Mouse (Mus musculus): ENCODE measurements around the gene Phykpl. TPM values are rescaled to one million over a fixed set of nuclear protein-coding genes. Genes with fewer than 3 reads are reported as not detected.

Phykpl gene
- polyA plus RNA-seq, 1 experiment from 2014 or later = 14.6 TPM

- Histone ChIP-seq H3K4me1 (peaks cover 44% of the 10 kb centered on the region), H3K4me3 (no peak overlapping the region), H3K27ac (replicated peaks) (no peak overlapping the region), H3K9ac (no peak overlapping the region; the same call in 1 of the 2 replicates), H3K9me3 (no peaks in the 10 kb centered on the region), H3K27me3 (replicated peaks) (no peaks in the 10 kb centered on the region), H3K36me3 (peaks cover 63% of the 10 kb centered on the region), H3K4me2 (no peak overlapping the region)
- no peak for ATAC-seq (ENCODE audit: extremely low read depth, insufficient number of reproducible peaks, low FRiP score, low TSS enrichment)
- WGBS = 88% methylated on average over 1 of the region's 1 CpGs
Measured at GRCm38 (mm10) chr11:51587059-51587458, 2.5 kb downstream of the Phykpl start.

GRCm38 (mm10) chr11:51588833-51589232 is 4.3 kb downstream of the Phykpl start:
- Histone ChIP-seq H3K4me3 (no peak overlapping the region), H3K36me3 (peaks cover 81% of the 10 kb centered on the region), H3K4me2 (no peak overlapping the region), H3K4me1 (peaks cover 33% of the 10 kb centered on the region), H3K9me3 (no peaks in the 10 kb centered on the region), H3K27me3 (replicated peaks) (no peaks in the 10 kb centered on the region), H3K9ac (no peak overlapping the region), H3K27ac (replicated peaks) (no peak overlapping the region)
- no peak for ATAC-seq (ENCODE audit: extremely low read depth, insufficient number of reproducible peaks, low FRiP score, low TSS enrichment)
- 95% methylated on average over 3 of the region's 3 CpGs for WGBS

GRCm38 (mm10) chr11:51590002-51590401 is 5.4 kb downstream of the Phykpl start:
- no peaks in the 10 kb centered on the region for H3K27me3 ChIP-seq (replicated peaks)
- H3K36me3 ChIP-seq = peaks cover 92% of the 10 kb centered on the region
- no peak overlapping the region for H3K9ac ChIP-seq
- no peak overlapping the region for H3K4me2 ChIP-seq
- H3K4me1 ChIP-seq = peaks cover 30% of the 10 kb centered on the region
- no peaks in the 10 kb centered on the region for H3K9me3 ChIP-seq
- no peak for ATAC-seq (ENCODE audit: extremely low read depth, insufficient number of reproducible peaks, low FRiP score, low TSS enrichment)
- H3K27ac ChIP-seq (replicated peaks) = no peak overlapping the region
- no peak overlapping the region for H3K4me3 ChIP-seq

GRCm38 (mm10) chr11:51591168-51591567 is 6.6 kb downstream of the Phykpl start:
- 62% methylated on average over 7 of the region's 7 CpGs for WGBS

GRCm38 (mm10) chr11:51591915-51592314 is 7.4 kb downstream of the Phykpl start:
- no peak overlapping the region for H3K4me3 ChIP-seq
- peaks cover 99% of the 10 kb centered on the region for H3K36me3 ChIP-seq
- no peak overlapping the region for H3K9ac ChIP-seq
- H3K4me1 ChIP-seq = peaks cover 13% of the 10 kb centered on the region
- no peak overlapping the region for H3K4me2 ChIP-seq
- no peak for ATAC-seq (ENCODE audit: extremely low read depth, insufficient number of reproducible peaks, low FRiP score, low TSS enrichment)
- 85% methylated on average over 7 of the region's 7 CpGs for WGBS
- no peaks in the 10 kb centered on the region for H3K9me3 ChIP-seq
- H3K27me3 ChIP-seq (replicated peaks) = no peaks in the 10 kb centered on the region
- H3K27ac ChIP-seq (replicated peaks) = no peak overlapping the region

More at GRCm38 (mm10) chr11:51591168-51591567, 6.6 kb downstream of the Phykpl start:
- H3K27ac ChIP-seq (replicated peaks) = 0 out of 2 replicates have a peak overlapping the region, but pooled peaks have one; percentile 17
- H3K4me3 ChIP-seq = no peak overlapping the region
- H3K4me1 ChIP-seq = peaks cover 18% of the 10 kb centered on the region
- no peak overlapping the region for H3K4me2 ChIP-seq
- H3K36me3 ChIP-seq = peaks cover 99% of the 10 kb centered on the region
- no peaks in the 10 kb centered on the region for H3K9me3 ChIP-seq
- H3K9ac ChIP-seq = no peak overlapping the region
- no peaks in the 10 kb centered on the region for H3K27me3 ChIP-seq (replicated peaks)
- ATAC-seq (ENCODE audit: extremely low read depth, insufficient number of reproducible peaks, low FRiP score, low TSS enrichment) = no peak

GRCm38 (mm10) chr11:51593368-51593767 is 8.8 kb downstream of the Phykpl start:
- Histone ChIP-seq H3K9me3 (no peaks in the 10 kb centered on the region), H3K4me3 (no peak overlapping the region), H3K9ac (no peak overlapping the region), H3K27ac (replicated peaks) (no peak overlapping the region), H3K36me3 (peaks cover 99% of the 10 kb centered on the region), H3K27me3 (replicated peaks) (no peaks in the 10 kb centered on the region), H3K4me2 (no peak overlapping the region), H3K4me1 (peaks cover 11% of the 10 kb centered on the region)
- 95% methylated on average over 4 of the region's 4 CpGs for WGBS
- ATAC-seq (ENCODE audit: extremely low read depth, insufficient number of reproducible peaks, low FRiP score, low TSS enrichment) = no peak

- Histone ChIP-seq H3K9ac (no peak overlapping the region), H3K27ac (replicated peaks) (no peak overlapping the region), H3K4me2 (no peak overlapping the region), H3K4me3 (no peak overlapping the region), H3K4me1 (peaks cover 11% of the 10 kb centered on the region), H3K27me3 (replicated peaks) (no peaks in the 10 kb centered on the region), H3K36me3 (peaks cover 99% of the 10 kb centered on the region), H3K9me3 (no peaks in the 10 kb centered on the region)
- ATAC-seq (ENCODE audit: extremely low read depth, insufficient number of reproducible peaks, low FRiP score, low TSS enrichment) = no peak
- WGBS = 93% methylated on average over 6 of the region's 6 CpGs
Measured at GRCm38 (mm10) chr11:51593849-51594248, 9.3 kb downstream of the Phykpl start.

- Histone ChIP-seq H3K4me2 (no peak overlapping the region), H3K27me3 (replicated peaks) (no peaks in the 10 kb centered on the region), H3K4me1 (peaks cover 11% of the 10 kb centered on the region), H3K9ac (no peak overlapping the region), H3K4me3 (no peak overlapping the region), H3K9me3 (no peaks in the 10 kb centered on the region), H3K27ac (replicated peaks) (no peak overlapping the region), H3K36me3 (peaks cover 99% of the 10 kb centered on the region)
- 68% methylated on average over 3 of the region's 3 CpGs for WGBS
- ATAC-seq (ENCODE audit: extremely low read depth, insufficient number of reproducible peaks, low FRiP score, low TSS enrichment) = no peak
Measured at GRCm38 (mm10) chr11:51594715-51595350, 10.3 kb downstream of the Phykpl start.

- H3K4me3 ChIP-seq = no peak overlapping the region
- H3K9me3 ChIP-seq = no peaks in the 10 kb centered on the region
- H3K9ac ChIP-seq = no peak overlapping the region
- H3K4me2 ChIP-seq = no peak overlapping the region
- H3K27ac ChIP-seq (replicated peaks) = no peak overlapping the region
- peaks cover 11% of the 10 kb centered on the region for H3K4me1 ChIP-seq
- WGBS = 100% methylated on average over 1 of the region's 1 CpGs
- H3K27me3 ChIP-seq (replicated peaks) = no peaks in the 10 kb centered on the region
- peaks cover 100% of the 10 kb centered on the region for H3K36me3 ChIP-seq
- no peak for ATAC-seq (ENCODE audit: extremely low read depth, insufficient number of reproducible peaks, low FRiP score, low TSS enrichment)
Measured at GRCm38 (mm10) chr11:51595459-51596083, 11.0 kb downstream of the Phykpl start.

- 62% methylated on average over 2 of the region's 2 CpGs for WGBS
Measured at GRCm38 (mm10) chr11:51597553-51597952, 13.0 kb downstream of the Phykpl start.

GRCm38 (mm10) chr11:51602253-51602652 is 17.7 kb downstream of the Phykpl start:
- Histone ChIP-seq H3K9ac (peak overlapping the region; percentile 33; the same call in 1 of the 2 replicates), H3K36me3 (peaks cover 84% of the 10 kb centered on the region), H3K4me2 (no peak overlapping the region), H3K4me3 (no peak overlapping the region), H3K27me3 (replicated peaks) (no peaks in the 10 kb centered on the region), H3K9me3 (no peaks in the 10 kb centered on the region), H3K27ac (replicated peaks) (no peak overlapping the region), H3K4me1 (peaks cover 42% of the 10 kb centered on the region)
- no peak for ATAC-seq (ENCODE audit: extremely low read depth, insufficient number of reproducible peaks, low FRiP score, low TSS enrichment)
- 82% methylated on average over 3 of the region's 3 CpGs for WGBS

More at GRCm38 (mm10) chr11:51597553-51597952, 13.0 kb downstream of the Phykpl start:
- Histone ChIP-seq H3K27me3 (replicated peaks) (no peaks in the 10 kb centered on the region), H3K36me3 (peaks cover 100% of the 10 kb centered on the region), H3K9me3 (no peaks in the 10 kb centered on the region), H3K4me1 (peaks cover 9% of the 10 kb centered on the region), H3K9ac (no peak overlapping the region), H3K4me3 (no peak overlapping the region), H3K4me2 (no peak overlapping the region), H3K27ac (replicated peaks) (no peak overlapping the region)
- no peak for ATAC-seq (ENCODE audit: extremely low read depth, insufficient number of reproducible peaks, low FRiP score, low TSS enrichment)

Measured in heart, embryonic 13.5 days (tissue).